Mouse (Mus musculus) heart, embryonic 16.5 days (tissue): ENCODE data around the gene Fam129a. TPM values are rescaled to one million over a fixed set of nuclear protein-coding genes. Genes with fewer than 3 reads are reported as not detected.

Source experiments
- ATAC-seq: fragments of 200-750 bp; cut with Nextera tagmentation; replicated peaks from 2 replicates; pipeline ENCODE4 v1.8.0; 2017; ENCODE audit warnings: moderate number of reproducible peaks; ENCODE audit not compliant: insufficient read depth, low FRiP score; ENCODE audit errors: extremely low read depth
- H3K27ac ChIP-seq: fragments of 300-500 bp; sonication (generic); 2 replicates; pipeline ENCODE4 v1.5.1; 2014; ENCODE audit warnings: mild to moderate bottlenecking, low read length, control low read depth, moderate library complexity
- H3K27me3 ChIP-seq: fragments of 300-500 bp; sonication (generic); 2 replicates; pipeline ENCODE4 v1.6.1; 2014; ENCODE audit warnings: low read length, mixed read lengths; ENCODE audit not compliant: control insufficient read depth, insufficient read depth
- H3K36me3 ChIP-seq: fragments of 300-500 bp; sonication (generic); 2 replicates; pipeline ENCODE4 v1.6.1; 2014; ENCODE audit not compliant: control insufficient read depth, insufficient read depth
- H3K4me1 ChIP-seq: fragments of 300-500 bp; sonication (generic); 2 replicates; pipeline ENCODE4 v1.6.1; 2014; ENCODE audit warnings: low read length, mixed read lengths; ENCODE audit not compliant: control insufficient read depth, insufficient read depth
- H3K4me2 ChIP-seq: fragments of 300-500 bp; sonication (generic); 2 replicates; pipeline ENCODE4 v1.6.1; 2014; ENCODE audit warnings: low read depth, mild to moderate bottlenecking, control low read depth, low read length
- H3K4me3 ChIP-seq: fragments of 300-500 bp; sonication (generic); 2 replicates; pipeline ENCODE4 v1.5.1; 2014; ENCODE audit warnings: mild to moderate bottlenecking, control low read depth, low read length
- H3K9ac ChIP-seq: fragments of 300-500 bp; sonication (generic); 2 replicates; pipeline ENCODE4 v1.6.1; 2014; ENCODE audit warnings: low read length, control low read depth
- H3K9me3 ChIP-seq: fragments of 300-500 bp; sonication (generic); replicated peaks from 2 replicates; pipeline ENCODE4 v1.6.1; 2016; ENCODE audit warnings: low read length; ENCODE audit not compliant: control insufficient read depth
- WGBS: fragments of 180-500 bp; shearing (Covaris S2); extraction: QIAGEN DNeasy Blood & Tissue Kit; methylation state at CpG from one replicate; pipeline ENCODE4 v1.1.7; 2014; 5-methylcytosine and 5-hydroxymethylcytosine counted together
- polyA plus RNA-seq: library from polyadenylated mRNA; unstranded; fragments of >200 nt; fragmentation: Nextera tagmentation; extraction: Ambion mirVana; gene quantifications from 2 replicates; pipeline ENCODE4 v1.2.1, GENCODE M21; 2015

The Fam129a gene
- polyA plus RNA-seq, 1 experiment from 2014 or later = 13.7 TPM

DNA sequence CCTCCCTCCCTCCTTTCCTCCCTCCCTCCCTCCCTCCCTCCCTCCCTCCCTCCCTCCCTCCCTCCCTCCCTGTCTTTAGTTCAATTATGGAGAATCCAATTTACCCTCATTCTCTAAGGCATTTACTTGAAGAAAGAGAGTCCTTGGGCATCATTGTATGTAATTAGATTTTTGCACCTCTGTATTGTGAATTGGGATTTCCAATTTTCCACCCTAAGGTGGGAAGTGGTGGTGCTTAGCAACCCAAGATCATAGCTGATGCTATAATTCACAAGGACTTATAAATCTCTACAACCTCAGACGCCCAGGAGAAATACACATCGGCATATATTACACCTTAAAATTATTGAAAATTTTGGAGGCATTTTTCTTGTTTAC, 59.3 kb downstream of the Fam129a start:
- no peak for ATAC-seq
- H3K9me3 ChIP-seq = 0 out of 2 replicates have a peak, but pooled peaks cover 3% of the 10 kb centered on the region
- no peaks in the 10 kb centered on the region for H3K36me3 ChIP-seq
- H3K4me3 ChIP-seq = no peak overlapping the region
- peaks cover 15% of the 10 kb centered on the region for H3K4me1 ChIP-seq
- no peak overlapping the region for H3K9ac ChIP-seq
- H3K4me2 ChIP-seq = no peak overlapping the region
- no peaks in the 10 kb centered on the region for H3K27me3 ChIP-seq
- WGBS = 90% methylated on average over 2 of the region's 2 CpGs
- H3K27ac ChIP-seq = no peak overlapping the region

- ATAC-seq = no peak
- Histone ChIP-seq H3K9ac (no peak overlapping the region), H3K4me1 (peaks cover 15% of the 10 kb centered on the region), H3K27ac (no peak overlapping the region), H3K4me2 (no peak overlapping the region), H3K4me3 (no peak overlapping the region), H3K27me3 (no peaks in the 10 kb centered on the region), H3K9me3 (0 out of 2 replicates have a peak, but pooled peaks cover 3% of the 10 kb centered on the region), H3K36me3 (no peaks in the 10 kb centered on the region)
- WGBS = 49% methylated on average over 2 of the region's 2 CpGs
Measured at GRCm38 (mm10) chr1:151631061-151631460, 60.1 kb downstream of the Fam129a start.

- Histone ChIP-seq H3K4me3 (no peak overlapping the region), H3K4me2 (peak overlapping the region; percentile 24; the same call in 1 of the 2 replicates), H3K9ac (no peak overlapping the region), H3K27ac (peak overlapping the region; percentile 63; the same call in 1 of the 2 replicates), H3K36me3 (no peaks in the 10 kb centered on the region), H3K27me3 (no peaks in the 10 kb centered on the region), H3K4me1 (peaks cover 15% of the 10 kb centered on the region), H3K9me3 (0 out of 2 replicates have a peak, but pooled peaks cover 3% of the 10 kb centered on the region)
- peak; percentile 84 for ATAC-seq
- 37% methylated on average over 11 of the region's 11 CpGs for WGBS
Measured at GRCm38 (mm10) chr1:151631703-151632294, 60.8 kb downstream of the Fam129a start.

- H3K9ac ChIP-seq = no peak overlapping the region
- 95% methylated on average over 7 of the region's 7 CpGs for WGBS
- no peak overlapping the region for H3K4me3 ChIP-seq
- peaks cover 14% of the 10 kb centered on the region for H3K4me1 ChIP-seq
- H3K36me3 ChIP-seq = no peaks in the 10 kb centered on the region
- ATAC-seq = no peak
- no peak overlapping the region for H3K4me2 ChIP-seq
- H3K9me3 ChIP-seq = 0 out of 2 replicates have a peak, but pooled peaks cover 3% of the 10 kb centered on the region
- H3K27me3 ChIP-seq = no peaks in the 10 kb centered on the region
- H3K27ac ChIP-seq = peak overlapping the region; percentile 50; the same call in 1 of the 2 replicates
Measured at GRCm38 (mm10) chr1:151632567-151633356, 61.8 kb downstream of the Fam129a start.

GRCm38 (mm10) chr1:151636637-151637036, 65.7 kb downstream of the Fam129a start:
- 77% methylated on average over 3 of the region's 3 CpGs for WGBS

DNA sequence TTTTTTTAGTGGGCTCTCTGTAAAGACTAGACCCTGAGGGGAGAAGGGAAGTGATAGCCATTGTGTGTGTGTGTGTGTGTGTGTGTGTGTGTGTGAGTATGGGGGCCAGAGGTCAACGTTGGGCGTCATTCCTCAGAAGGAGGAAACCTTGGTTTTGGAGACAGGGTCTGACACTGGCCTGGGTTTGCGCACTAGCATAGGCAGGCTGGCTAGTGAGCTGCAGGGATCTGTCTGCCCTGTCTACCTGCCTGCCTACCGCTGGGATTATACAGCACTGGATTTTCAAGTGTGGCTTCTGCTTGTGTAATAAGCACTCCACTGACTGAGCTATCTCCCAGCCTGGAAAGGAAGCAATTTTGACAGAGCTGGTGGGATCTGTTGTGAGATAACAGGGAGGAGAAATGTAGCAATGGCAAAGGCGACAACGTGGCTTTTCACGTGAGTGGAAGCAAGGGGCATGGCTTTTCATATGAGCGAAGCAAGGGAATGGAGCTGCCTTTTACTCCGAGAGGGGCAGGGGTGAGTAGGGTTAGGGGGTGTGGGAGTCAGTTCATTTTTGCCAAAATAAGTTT, 66.5 kb downstream of the Fam129a start:
- no peaks in the 10 kb centered on the region for H3K27me3 ChIP-seq
- no peaks in the 10 kb centered on the region for H3K4me1 ChIP-seq
- no peak overlapping the region for H3K27ac ChIP-seq
- no peak overlapping the region for H3K9ac ChIP-seq
- 81% methylated on average over 9 of the region's 9 CpGs for WGBS
- no peak overlapping the region for H3K4me3 ChIP-seq
- ATAC-seq = no peak
- peaks cover 9% of the 10 kb centered on the region for H3K36me3 ChIP-seq
- 0 out of 2 replicates have a peak, but pooled peaks cover 3% of the 10 kb centered on the region for H3K9me3 ChIP-seq
- H3K4me2 ChIP-seq = no peak overlapping the region

More at GRCm38 (mm10) chr1:151636637-151637036, 65.7 kb downstream of the Fam129a start:
- no peak for ATAC-seq
- Histone ChIP-seq H3K27me3 (no peaks in the 10 kb centered on the region), H3K9ac (no peak overlapping the region), H3K4me3 (no peak overlapping the region), H3K4me1 (peaks cover 4% of the 10 kb centered on the region; the same call in 1 of the 2 replicates), H3K36me3 (peaks cover 9% of the 10 kb centered on the region), H3K4me2 (no peak overlapping the region), H3K9me3 (0 out of 2 replicates have a peak, but pooled peaks cover 3% of the 10 kb centered on the region), H3K27ac (no peak overlapping the region)

- 84% methylated on average over 5 of the region's 5 CpGs for WGBS
- Histone ChIP-seq H3K4me2 (no peak overlapping the region), H3K27me3 (no peaks in the 10 kb centered on the region), H3K36me3 (peaks cover 9% of the 10 kb centered on the region), H3K9ac (no peak overlapping the region), H3K27ac (no peak overlapping the region), H3K9me3 (no peaks in the 10 kb centered on the region), H3K4me3 (no peak overlapping the region), H3K4me1 (no peaks in the 10 kb centered on the region; the same call in 1 of the 2 replicates)
- ATAC-seq = no peak
Measured at GRCm38 (mm10) chr1:151638357-151638756, 67.4 kb downstream of the Fam129a start.

DNA sequence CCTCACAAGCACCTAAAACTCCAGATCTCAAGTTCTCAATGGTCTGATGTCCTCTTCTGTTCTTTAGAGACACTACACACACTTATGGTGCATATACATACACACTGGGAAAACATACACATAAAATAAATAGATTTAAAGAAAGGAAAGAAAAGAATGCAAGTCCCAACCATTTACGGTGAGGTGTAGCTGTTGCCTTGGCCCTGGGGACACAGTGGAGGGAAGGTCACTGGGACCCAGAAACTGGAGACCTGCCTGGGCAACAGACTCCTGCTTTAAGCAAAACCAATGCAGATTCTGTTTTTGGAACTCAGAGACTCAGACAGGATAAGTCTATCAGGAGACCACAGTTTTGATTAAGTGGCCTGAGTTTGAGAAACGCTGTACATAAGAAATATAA, 67.8 kb downstream of the Fam129a start:
- no peaks in the 10 kb centered on the region; the same call in 1 of the 2 replicates for H3K4me1 ChIP-seq
- H3K4me3 ChIP-seq = no peak overlapping the region
- H3K9me3 ChIP-seq = no peaks in the 10 kb centered on the region
- H3K27ac ChIP-seq = no peak overlapping the region
- no peak for ATAC-seq
- H3K27me3 ChIP-seq = no peaks in the 10 kb centered on the region
- H3K9ac ChIP-seq = no peak overlapping the region
- H3K36me3 ChIP-seq = peaks cover 9% of the 10 kb centered on the region
- 88% methylated on average over 2 of the region's 2 CpGs for WGBS
- no peak overlapping the region for H3K4me2 ChIP-seq

DNA sequence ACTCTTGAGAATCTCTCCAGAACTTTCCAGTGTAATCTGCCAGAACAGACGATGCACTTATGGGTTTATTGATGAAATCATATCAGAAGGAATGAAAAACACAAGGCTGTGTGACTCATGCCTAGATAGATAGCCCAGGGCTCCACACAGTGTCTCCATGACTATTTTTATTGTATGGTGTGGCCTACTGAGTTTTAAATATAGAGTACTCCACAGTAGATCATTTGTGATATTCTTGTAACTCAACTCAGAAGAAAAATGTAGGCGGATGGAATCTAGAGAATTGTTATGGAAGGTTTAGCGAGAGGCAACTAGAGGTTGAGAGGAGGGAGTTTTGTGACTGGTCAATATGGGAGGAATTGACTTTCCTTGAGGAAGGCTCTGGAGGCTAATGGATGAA, 75.4 kb downstream of the Fam129a start:
- H3K4me3 ChIP-seq = no peak overlapping the region
- no peaks in the 10 kb centered on the region for H3K36me3 ChIP-seq
- H3K9ac ChIP-seq = no peak overlapping the region
- H3K27me3 ChIP-seq = no peaks in the 10 kb centered on the region
- ATAC-seq = no peak
- H3K4me1 ChIP-seq = peaks cover 2% of the 10 kb centered on the region; the same call in 1 of the 2 replicates
- H3K27ac ChIP-seq = no peak overlapping the region
- WGBS = 52% methylated on average over 3 of the region's 3 CpGs
- H3K4me2 ChIP-seq = no peak overlapping the region
- no peaks in the 10 kb centered on the region for H3K9me3 ChIP-seq
